Mouse (Mus musculus) bone marrow, adult 2 months (tissue): ENCODE measurements around the gene Pdpn. TPM values are rescaled to one million over a fixed set of nuclear protein-coding genes. Genes with fewer than 3 reads are reported as not detected.

Experiments used
- H3K27ac ChIP-seq: fragments of 200-500 bp; 2 replicates; pipeline ENCODE4 v1.5.1; 2012; ENCODE audit warnings: low read depth, mild to moderate bottlenecking, control low read depth, inconsistent platforms, low read length; ENCODE audit not compliant: control insufficient read depth, poor library complexity, insufficient read depth
- H3K4me1 ChIP-seq: fragments of 200-500 bp; 2 replicates; pipeline ENCODE4 v1.6.1; 2011; ENCODE audit warnings: low read length; ENCODE audit not compliant: control insufficient read depth, insufficient read depth
- H3K4me3 ChIP-seq: fragments of 200-500 bp; replicated peaks from 2 replicates; pipeline ENCODE3; 2011; ENCODE audit warnings: mild to moderate bottlenecking, low read depth, low read length, control low read depth; ENCODE audit not compliant: control insufficient read depth
- CTCF ChIP-seq: fragments of 200-500 bp; IDR thresholded peaks from 2 replicates; pipeline ENCODE4 v1.5.1; 2011; ENCODE audit warnings: low read length, control low read depth; ENCODE audit not compliant: control insufficient read depth, insufficient read depth
- POLR2A ChIP-seq: fragments of 200-500 bp; IDR thresholded peaks from 2 replicates; pipeline ENCODE4 v1.6.1; 2011; ENCODE audit warnings: low read depth, mild to moderate bottlenecking, control low read depth, low read length, borderline replicate concordance; ENCODE audit not compliant: control insufficient read depth
- WGBS: fragments of 180-500 bp; shearing (Covaris S2); methylation state at CpG from one replicate; pipeline ENCODE4 v1.1.7; 2018; 5-methylcytosine and 5-hydroxymethylcytosine counted together
- polyA plus RNA-seq: library from polyadenylated mRNA; stranded (reverse); fragments of >200 nt; gene quantifications from 2 replicates; pipeline ENCODE4 v1.2.4, GENCODE M21; 2011; ENCODE audit warnings: low replicate concordance; ENCODE audit not compliant: missing spikeins, insufficient read depth, insufficient read length

Pdpn gene
- polyA plus RNA-seq, 1 experiment: 14.1 TPM

GRCm38 (mm10) chr4:143302279-143302890 lies 3.0 kb upstream of the Pdpn start:
- H3K4me3 ChIP-seq: no peak overlapping the region
- TF ChIP-seq CTCF (no peak), POLR2A (no peak)
- 57% methylated on average over 11 of the region's 11 CpGs for WGBS
- no peaks in the 10 kb centered on the region for H3K4me1 ChIP-seq
- H3K27ac ChIP-seq: no peak overlapping the region

- no peak overlapping the region for H3K4me3 ChIP-seq
- WGBS: 60% methylated on average over 4 of the region's 4 CpGs
- H3K27ac ChIP-seq: no peak overlapping the region
- no peak for TF ChIP-seq POLR2A
- no peak for TF ChIP-seq CTCF
- no peaks in the 10 kb centered on the region for H3K4me1 ChIP-seq
These were observed 2.5 kb upstream of the Pdpn start for GRCm38 (mm10) chr4:143301875-143302274.

- Histone ChIP-seq H3K4me1 (no peaks in the 10 kb centered on the region), H3K4me3 (no peak overlapping the region), H3K27ac (no peak overlapping the region)
- no peak for TF ChIP-seq CTCF
- no peak for TF ChIP-seq POLR2A
- 58% methylated on average over 5 of the region's 5 CpGs for WGBS
These were observed 1.7 kb upstream of the Pdpn start for GRCm38 (mm10) chr4:143301042-143301441.

GRCm38 (mm10) chr4:143300113-143300688 lies 837 bp upstream of the Pdpn start:
- 25% methylated on average over 12 of the region's 12 CpGs for WGBS
- Histone ChIP-seq H3K4me1 (no peaks in the 10 kb centered on the region), H3K4me3 (no peak overlapping the region), H3K27ac (no peak overlapping the region)
- no peak for TF ChIP-seq CTCF
- no peak for TF ChIP-seq POLR2A

GRCm38 (mm10) chr4:143298431-143299315 lies 691 bp downstream of the Pdpn start:
- H3K4me3 ChIP-seq: no peak overlapping the region
- TF ChIP-seq POLR2A (no peak), CTCF (no peak)
- no peak overlapping the region for H3K27ac ChIP-seq
- H3K4me1 ChIP-seq: no peaks in the 10 kb centered on the region
- 16% methylated on average over 24 of the region's 24 CpGs for WGBS

GRCm38 (mm10) chr4:143297016-143297556 lies 2.3 kb downstream of the Pdpn start:
- 56% methylated on average over 12 of the region's 12 CpGs for WGBS
- no peak overlapping the region for H3K27ac ChIP-seq
- TF ChIP-seq POLR2A (no peak), CTCF (no peak)
- no peaks in the 10 kb centered on the region for H3K4me1 ChIP-seq
- H3K4me3 ChIP-seq: no peak overlapping the region

- Histone ChIP-seq H3K4me1 (no peaks in the 10 kb centered on the region), H3K4me3 (no peak overlapping the region), H3K27ac (no peak overlapping the region)
- TF ChIP-seq POLR2A (no peak), CTCF (no peak)
- WGBS: 67% methylated on average over 5 of the region's 5 CpGs
These were observed 3.2 kb downstream of the Pdpn start for GRCm38 (mm10) chr4:143296153-143296552.

GRCm38 (mm10) chr4:143294324-143294723 lies 5.0 kb downstream of the Pdpn start:
- TF ChIP-seq POLR2A: no peak
- TF ChIP-seq CTCF: no peak
- no peak overlapping the region for H3K27ac ChIP-seq
- WGBS: 79% methylated on average over 6 of the region's 6 CpGs
- no peaks in the 10 kb centered on the region; the same call in 1 of the 2 replicates for H3K4me1 ChIP-seq
- H3K4me3 ChIP-seq: no peak overlapping the region
